Mouse (Mus musculus) forebrain, embryonic 16.5 days (tissue): ENCODE data around the gene Clrn2. TPM values are rescaled to one million over a fixed set of nuclear protein-coding genes. Genes with fewer than 3 reads are reported as not detected.

Experiments used
- ATAC-seq: fragments of 200-750 bp; cut with Nextera tagmentation; 2 replicates; pipeline ENCODE4 v1.8.0; 2017; ENCODE audit warnings: mild to moderate bottlenecking, moderate library complexity
- H3K27ac ChIP-seq: fragments of 300-500 bp; sonication (generic); 2 replicates; pipeline ENCODE4 v1.5.1; 2014; ENCODE audit warnings: low read length, control low read depth
- H3K27me3 ChIP-seq: fragments of 300-500 bp; sonication (generic); replicated peaks from 2 replicates; pipeline ENCODE4 v1.6.1; 2014; ENCODE audit warnings: low read length; ENCODE audit not compliant: control insufficient read depth, insufficient read depth
- H3K36me3 ChIP-seq: fragments of 300-500 bp; sonication (generic); 2 replicates; pipeline ENCODE4 v1.6.1; 2014; ENCODE audit not compliant: control insufficient read depth, insufficient read depth
- H3K4me1 ChIP-seq: fragments of 300-500 bp; sonication (generic); replicated peaks from 2 replicates; pipeline ENCODE4 v1.6.1; 2014; ENCODE audit warnings: low read length; ENCODE audit not compliant: control insufficient read depth, insufficient read depth
- H3K4me2 ChIP-seq: fragments of 300-500 bp; sonication (generic); 2 replicates; pipeline ENCODE4 v1.6.1; 2014; ENCODE audit warnings: mild to moderate bottlenecking, low read length, control low read depth
- H3K4me3 ChIP-seq: fragments of 300-500 bp; sonication (generic); replicated peaks from 2 replicates; pipeline ENCODE4 v1.5.1; 2014; ENCODE audit warnings: mild to moderate bottlenecking, low read length, control low read depth
- H3K9ac ChIP-seq: fragments of 300-500 bp; sonication (generic); replicated peaks from 2 replicates; pipeline ENCODE4 v1.6.1; 2014; ENCODE audit warnings: low read depth, low read length, control low read depth
- H3K9me3 ChIP-seq: fragments of 300-500 bp; sonication (generic); 2 replicates; pipeline ENCODE4 v1.6.1; 2016; ENCODE audit warnings: low read length; ENCODE audit not compliant: control insufficient read depth
- WGBS: fragments of 180-500 bp; shearing (Covaris S2); extraction: QIAGEN DNeasy Blood & Tissue Kit; methylation state at CpG from one replicate; pipeline ENCODE4 v1.1.7; 2014; 5-methylcytosine and 5-hydroxymethylcytosine counted together
- polyA plus RNA-seq: library from polyadenylated mRNA; unstranded; fragments of >200 nt; fragmentation: Nextera tagmentation; extraction: Ambion mirVana; gene quantifications from 2 replicates; pipeline ENCODE4 v1.2.1, GENCODE M21; 2015

Gene Clrn2
- polyA plus RNA-seq, 1 experiment from 2014 or later, result not detected

- H3K4me1 ChIP-seq, result no peaks in the 10 kb centered on the region
- no peak overlapping the region for H3K27ac ChIP-seq
- H3K4me3 ChIP-seq, result no peak overlapping the region
- no peaks in the 10 kb centered on the region for H3K9me3 ChIP-seq
- H3K36me3 ChIP-seq, result no peaks in the 10 kb centered on the region
- H3K4me2 ChIP-seq, result no peak overlapping the region
- no peaks in the 10 kb centered on the region for H3K27me3 ChIP-seq
- no peak overlapping the region for H3K9ac ChIP-seq
- ATAC-seq, result no peak
- WGBS, result 92% methylated on average over 1 of the region's 1 CpGs
Observed at GRCm38 (mm10) chr5:45426416-45427034, 27.0 kb upstream of the Clrn2 start.

GRCm38 (mm10) chr5:45427891-45428290, 25.7 kb upstream of the Clrn2 start:
- no peak overlapping the region for H3K9ac ChIP-seq
- H3K36me3 ChIP-seq, result no peaks in the 10 kb centered on the region
- 96% methylated on average over 7 of the region's 7 CpGs for WGBS
- H3K4me3 ChIP-seq, result no peak overlapping the region
- no peak for ATAC-seq
- H3K4me2 ChIP-seq, result no peak overlapping the region
- no peak overlapping the region for H3K27ac ChIP-seq
- H3K9me3 ChIP-seq, result no peaks in the 10 kb centered on the region
- no peaks in the 10 kb centered on the region for H3K4me1 ChIP-seq
- no peaks in the 10 kb centered on the region for H3K27me3 ChIP-seq

- H3K4me3 ChIP-seq, result no peak overlapping the region
- H3K27me3 ChIP-seq, result no peaks in the 10 kb centered on the region
- no peaks in the 10 kb centered on the region for H3K9me3 ChIP-seq
- no peak overlapping the region for H3K4me2 ChIP-seq
- ATAC-seq, result no peak
- 92% methylated on average over 14 of the region's 14 CpGs for WGBS
- no peak overlapping the region for H3K27ac ChIP-seq
- H3K9ac ChIP-seq, result no peak overlapping the region
- peaks cover 3% of the 10 kb centered on the region; the same call in 1 of the 2 replicates for H3K36me3 ChIP-seq
- H3K4me1 ChIP-seq, result no peaks in the 10 kb centered on the region
Observed at GRCm38 (mm10) chr5:45435967-45436950, 17.3 kb upstream of the Clrn2 start.

GRCm38 (mm10) chr5:45437826-45438225, 15.7 kb upstream of the Clrn2 start:
- H3K4me3 ChIP-seq, result no peak overlapping the region
- no peaks in the 10 kb centered on the region for H3K4me1 ChIP-seq
- no peak for ATAC-seq
- WGBS, result 87% methylated on average over 4 of the region's 4 CpGs
- H3K9me3 ChIP-seq, result no peaks in the 10 kb centered on the region
- peaks cover 3% of the 10 kb centered on the region; the same call in 1 of the 2 replicates for H3K36me3 ChIP-seq
- H3K4me2 ChIP-seq, result no peak overlapping the region
- H3K9ac ChIP-seq, result no peak overlapping the region
- H3K27ac ChIP-seq, result no peak overlapping the region
- no peaks in the 10 kb centered on the region for H3K27me3 ChIP-seq

- H3K9me3 ChIP-seq, result no peaks in the 10 kb centered on the region
- WGBS, result 88% methylated on average over 8 of the region's 8 CpGs
- no peak overlapping the region for H3K4me3 ChIP-seq
- H3K27me3 ChIP-seq, result no peaks in the 10 kb centered on the region
- H3K27ac ChIP-seq, result no peak overlapping the region
- no peak overlapping the region for H3K9ac ChIP-seq
- no peaks in the 10 kb centered on the region for H3K4me1 ChIP-seq
- H3K36me3 ChIP-seq, result peaks cover 3% of the 10 kb centered on the region; the same call in 1 of the 2 replicates
- ATAC-seq, result no peak
- no peak overlapping the region for H3K4me2 ChIP-seq
Observed at GRCm38 (mm10) chr5:45438301-45438700, 15.2 kb upstream of the Clrn2 start.

GRCm38 (mm10) chr5:45441124-45441523, 12.4 kb upstream of the Clrn2 start:
- H3K4me3 ChIP-seq, result no peak overlapping the region
- 88% methylated on average over 3 of the region's 3 CpGs for WGBS
- no peak overlapping the region for H3K27ac ChIP-seq
- no peaks in the 10 kb centered on the region for H3K27me3 ChIP-seq
- no peak overlapping the region for H3K4me2 ChIP-seq
- no peaks in the 10 kb centered on the region; the same call in 1 of the 2 replicates for H3K36me3 ChIP-seq
- no peak overlapping the region for H3K9ac ChIP-seq
- H3K9me3 ChIP-seq, result no peaks in the 10 kb centered on the region
- ATAC-seq, result no peak
- no peaks in the 10 kb centered on the region for H3K4me1 ChIP-seq

- no peaks in the 10 kb centered on the region; the same call in 1 of the 2 replicates for H3K36me3 ChIP-seq
Observed at GRCm38 (mm10) chr5:45441745-45442144, 11.8 kb upstream of the Clrn2 start.

GRCm38 (mm10) chr5:45444130-45444832, 9.3 kb upstream of the Clrn2 start:
- no peak overlapping the region for H3K4me3 ChIP-seq
- H3K27ac ChIP-seq, result no peak overlapping the region
- no peaks in the 10 kb centered on the region; the same call in 1 of the 2 replicates for H3K36me3 ChIP-seq
- no peaks in the 10 kb centered on the region for H3K27me3 ChIP-seq
- peaks cover 9% of the 10 kb centered on the region for H3K4me1 ChIP-seq
- ATAC-seq, result no peak
- H3K9ac ChIP-seq, result no peak overlapping the region
- WGBS, result 90% methylated on average over 8 of the region's 8 CpGs
- no peaks in the 10 kb centered on the region for H3K9me3 ChIP-seq
- H3K4me2 ChIP-seq, result no peak overlapping the region

More at GRCm38 (mm10) chr5:45441745-45442144, 11.8 kb upstream of the Clrn2 start:
- Histone ChIP-seq H3K27ac (no peak overlapping the region), H3K4me1 (no peaks in the 10 kb centered on the region), H3K9me3 (no peaks in the 10 kb centered on the region), H3K4me2 (no peak overlapping the region), H3K4me3 (no peak overlapping the region), H3K27me3 (no peaks in the 10 kb centered on the region), H3K9ac (no peak overlapping the region)
- WGBS, result 82% methylated on average over 3 of the region's 3 CpGs
- ATAC-seq, result no peak

GRCm38 (mm10) chr5:45448676-45449075, 4.9 kb upstream of the Clrn2 start:
- no peak overlapping the region for H3K27ac ChIP-seq
- no peaks in the 10 kb centered on the region for H3K9me3 ChIP-seq
- no peaks in the 10 kb centered on the region for H3K27me3 ChIP-seq
- H3K36me3 ChIP-seq, result no peaks in the 10 kb centered on the region; the same call in 1 of the 2 replicates
- H3K4me3 ChIP-seq, result peak overlapping the region; percentile 80
- no peak for ATAC-seq
- H3K4me2 ChIP-seq, result peak overlapping the region; percentile 100
- no peak overlapping the region for H3K9ac ChIP-seq
- peaks cover 15% of the 10 kb centered on the region for H3K4me1 ChIP-seq
- WGBS, result 17% methylated on average over 5 of the region's 5 CpGs
